Mouse (Mus musculus) heart, adult 2 months (tissue): ENCODE results near the gene Stag1.

ENCODE experiments used
- CTCF ChIP-seq: fragments of 200-600 bp; IDR thresholded peaks from 2 replicates; pipeline ENCODE4 v1.8.1; 2022; ENCODE audit warnings: antibody characterized with exemption, mild to moderate bottlenecking, moderate library complexity
- EP300 ChIP-seq: fragments of 200-500 bp; IDR thresholded peaks from 2 replicates; pipeline ENCODE4 v1.6.1; 2011; ENCODE audit warnings: low read depth, low read length, control low read depth; ENCODE audit not compliant: insufficient read depth
- POLR2A ChIP-seq: fragments of 200-500 bp; IDR thresholded peaks from 2 replicates; pipeline ENCODE4 v1.6.1; 2011; ENCODE audit warnings: mild to moderate bottlenecking, low read depth, low read length, control low read depth; ENCODE audit not compliant: insufficient read depth

DNA sequence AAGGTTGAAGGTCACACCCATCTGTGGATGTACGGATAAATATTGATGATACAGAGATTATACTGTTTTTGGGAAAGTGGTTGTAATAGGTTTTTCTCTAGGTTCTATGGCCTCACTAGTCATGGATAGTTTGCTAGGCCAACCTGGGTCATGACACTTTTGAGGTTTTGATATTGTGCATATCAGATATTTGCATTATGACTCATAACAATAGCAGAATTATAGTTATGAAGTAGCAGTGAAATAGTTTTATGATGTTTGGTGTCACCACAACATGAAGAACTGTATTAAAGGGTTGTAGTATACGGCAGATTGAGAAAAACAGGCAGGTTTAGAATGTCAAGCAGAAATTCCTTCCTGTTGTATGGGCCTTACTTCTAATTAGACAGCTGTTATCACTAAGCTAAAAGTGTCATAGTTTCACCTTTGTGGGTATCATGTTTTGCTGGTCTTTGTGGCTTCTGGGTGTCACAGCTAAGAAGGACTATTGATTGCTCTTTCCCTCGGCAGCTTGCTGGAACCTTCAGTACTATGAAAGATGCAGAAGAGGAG is 92.2 kb downstream of the Stag1 start:
- TF ChIP-seq EP300 (no peak), CTCF (no peak), POLR2A (no peak)
